16 mouse cellular contexts compared by ENCODE assay signal in the genomic region with DNA sequence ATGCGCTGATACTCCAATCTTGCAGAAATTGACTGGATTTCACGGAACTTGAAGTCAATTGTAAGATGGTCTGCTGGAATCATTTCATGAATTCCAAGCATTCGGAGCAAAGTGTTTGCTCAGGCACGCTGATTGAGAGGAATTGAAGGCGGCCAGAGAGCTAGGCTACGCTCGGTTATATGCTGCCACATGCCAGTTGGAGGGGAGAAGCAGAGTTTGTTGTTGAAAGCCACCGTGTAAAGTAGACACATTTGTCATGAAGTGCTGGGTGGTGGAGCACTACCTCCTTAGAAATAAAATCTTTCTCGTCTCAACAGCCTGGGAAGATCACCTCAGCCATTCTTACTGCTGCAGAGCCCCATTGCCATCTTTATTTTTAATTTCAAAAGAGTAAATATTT.
"Had no signal": no experiment of that assay in that cellular context is flagged by ENCODE, and none has a peak within 500 bp of the region (broad histone marks: within the 10 kb centered on the region; RNA-seq: fewer than 3 reads in every experiment).

No protein-coding gene starts in this region.

- H3K36me3 ChIP-seq: limb, embryonic 15.5 days; liver, embryonic 12.5 days; midbrain, embryonic 10.5 days; neural tube, embryonic 12.5 days had no signal

- H3K27ac ChIP-seq: kidney, postnatal 0 days; limb, embryonic 15.5 days; liver, embryonic 12.5 days; midbrain, embryonic 10.5 days; neural tube, embryonic 12.5 days had no signal

- H3K9ac ChIP-seq: limb, embryonic 15.5 days; liver, embryonic 12.5 days; neural tube, embryonic 12.5 days had no signal

- DNase-seq: kidney, adult 11 months; kidney, adult 9 months; kidney, postnatal 36 days; layer of hippocampus, adult 9-11 months; layer of hippocampus, postnatal 36 days; midbrain, embryonic 14.5 days; retina, postnatal 1 day; right cerebral cortex, postnatal 4 days; spleen, adult 18-20 months; thymus, adult 18-20 months; thymus, postnatal 14 days had no signal

- ATAC-seq: liver, embryonic 12.5 days had no signal

- H3K9me3 ChIP-seq: limb, embryonic 15.5 days; liver, embryonic 12.5 days; midbrain, embryonic 10.5 days; neural tube, embryonic 12.5 days had no signal

- H3K4me3 ChIP-seq: limb, embryonic 15.5 days; liver, embryonic 12.5 days; midbrain, embryonic 10.5 days; neural tube, embryonic 12.5 days had no signal

- H3K4me1 ChIP-seq: limb, embryonic 15.5 days; liver, embryonic 12.5 days; midbrain, embryonic 10.5 days; neural tube, embryonic 12.5 days had no signal

- H3K4me2 ChIP-seq: limb, embryonic 15.5 days; liver, embryonic 12.5 days; neural tube, embryonic 12.5 days had no signal

- H3K27me3 ChIP-seq: liver, embryonic 12.5 days; neural tube, embryonic 12.5 days had no signal
